Mouse (Mus musculus) small intestine, adult 2 months (tissue): ENCODE measurements at regions not wholly inside any gene's neighbourhood (a gene's known extent, or its start where the extent isn't known, plus 50 kb on each side); places are given as distances from the start of the nearest gene placed in this dataset.

Experiments used
- CTCF ChIP-seq: fragments of 200-500 bp; IDR thresholded peaks from 2 replicates; pipeline ENCODE4 v1.5.1; 2012; ENCODE audit warnings: low read depth, mild to moderate bottlenecking, control low read depth, inconsistent platforms, low read length, moderate library complexity, mixed read lengths; ENCODE audit not compliant: insufficient replicate concordance, insufficient read length; ENCODE audit errors: extremely low read depth
- POLR2A ChIP-seq: fragments of 200-500 bp; IDR thresholded peaks from 2 replicates; pipeline ENCODE4 v1.6.1; 2012; ENCODE audit warnings: low read depth, mild to moderate bottlenecking, control low read depth, inconsistent platforms, low read length, moderate library complexity

- TF ChIP-seq CTCF (no peak), POLR2A (no peak)
Measured at GRCm38 (mm10) chr16:63371275-63371674, 492.7 kb downstream of the Epha3 start.
